Mouse (Mus musculus) MEL (cell line): ENCODE measurements around the gene Prr5. TPM values are rescaled to one million over a fixed set of nuclear protein-coding genes. Genes with fewer than 3 reads are reported as not detected.

Experiments
- DNase-seq: peaks from one replicate; pipeline ENCODE4 v3.0.0; 2011; ENCODE audit warnings: low read depth, low spot score
- H3K27ac ChIP-seq: 2 replicates; pipeline ENCODE4 v1.5.1; 2012; ENCODE audit warnings: low read depth, mild to moderate bottlenecking, control low read depth, low read length, moderate library complexity; ENCODE audit not compliant: control insufficient read depth
- H3K27me3 ChIP-seq, 2 experiments: fragments of 150-350 bp in 1 of 2; sonication (generic) in 1 of 2; 2 replicates each; pipeline ENCODE4 v1.6.1; 2012; ENCODE audit warnings: low read length in 2 of 2, mild to moderate bottlenecking in 2 of 2, improper control_type of control experiment in 1 of 2, moderate library complexity in 1 of 2; ENCODE audit not compliant: insufficient read depth in 2 of 2, control insufficient read depth in 1 of 2
- H3K36me3 ChIP-seq, 2 experiments: 2 replicates each; pipeline ENCODE4 v1.6.1; 2012 to 2014; ENCODE audit warnings: low read length in 2 of 2, improper control_type of control experiment in 1 of 2, inconsistent platforms in 1 of 2, mild to moderate bottlenecking in 1 of 2; ENCODE audit not compliant: insufficient read depth in 2 of 2, control insufficient read depth in 1 of 2
- H3K4me1 ChIP-seq, 2 experiments: fragments of 150-350 bp in 1 of 2; sonication (generic) in 1 of 2; 2 replicates each; pipeline ENCODE4 v1.6.1; 2012; ENCODE audit warnings: low read length in 2 of 2, improper control_type of control experiment in 1 of 2, mild to moderate bottlenecking in 1 of 2; ENCODE audit not compliant: insufficient read depth in 2 of 2, control insufficient read depth in 1 of 2
- H3K4me3 ChIP-seq, 2 experiments: fragments of 150-350 bp in 1 of 2; sonication (generic) in 1 of 2; 2 replicates each; pipeline ENCODE4 v1.5.1; 2012; ENCODE audit warnings: low read depth in 2 of 2, low read length in 2 of 2, mild to moderate bottlenecking in 2 of 2, moderate library complexity in 2 of 2, control low read depth in 1 of 2, improper control_type of control experiment in 1 of 2; ENCODE audit not compliant: control insufficient read depth in 1 of 2, insufficient read depth in 1 of 2
- H3K79me2 ChIP-seq: 2 replicates; pipeline ENCODE4 v1.6.1; 2012; ENCODE audit warnings: mild to moderate bottlenecking, low read length, moderate library complexity; ENCODE audit not compliant: control insufficient read depth, poor library complexity, insufficient read depth
- H3K9ac ChIP-seq: 2 replicates; pipeline ENCODE4 v1.6.1; 2012; ENCODE audit warnings: low read depth, mild to moderate bottlenecking, control low read depth, low read length, moderate library complexity; ENCODE audit not compliant: control insufficient read depth, poor library complexity, severe bottlenecking
- H3K9me3 ChIP-seq: fragments of 150-350 bp; sonication (generic); replicated peaks from 2 replicates; pipeline ENCODE4 v1.6.1; 2012; ENCODE audit warnings: mild to moderate bottlenecking, low read length, improper control_type of control experiment, moderate library complexity; ENCODE audit not compliant: insufficient read depth
- CHD2 ChIP-seq: IDR thresholded peaks from 2 replicates; pipeline ENCODE4 v1.6.1; 2011; ENCODE audit warnings: low read length, improper control_type of control experiment
- CTCF ChIP-seq, 3 experiments: IDR thresholded peaks in 2 of 3; conservative IDR thresholded peaks in 1 of 3; 2 replicates each; pipeline ENCODE4 v1.5.1; 2011 to 2012; ENCODE audit warnings: low read length in 3 of 3, low read depth in 2 of 3, mild to moderate bottlenecking in 2 of 3, improper control_type of control experiment in 1 of 3, inconsistent platforms in 1 of 3, mixed read lengths in 1 of 3, moderate library complexity in 1 of 3; ENCODE audit not compliant: control insufficient read depth in 1 of 3, insufficient read depth in 1 of 3, poor library complexity in 1 of 3, severe bottlenecking in 1 of 3
- GATA1 ChIP-seq: IDR thresholded peaks from 2 replicates; pipeline ENCODE4 v1.6.1; 2011; ENCODE audit warnings: low read depth, low read length, improper control_type of control experiment
- KAT2A ChIP-seq: conservative IDR thresholded peaks from 2 replicates; pipeline ENCODE4 v1.6.1; 2012; ENCODE audit warnings: low read depth, low read length, improper control_type of control experiment, inconsistent platforms
- MYC ChIP-seq: IDR thresholded peaks from 2 replicates; pipeline ENCODE4 v1.6.1; 2011; ENCODE audit warnings: low read depth, mild to moderate bottlenecking, low read length, improper control_type of control experiment, moderate library complexity
- NELFE ChIP-seq: IDR thresholded peaks from 2 replicates; pipeline ENCODE4 v1.6.1; 2011; ENCODE audit warnings: low read depth, low read length, improper control_type of control experiment
- NRF1 ChIP-seq: IDR thresholded peaks from 2 replicates; pipeline ENCODE4 v1.6.1; 2014; ENCODE audit warnings: low read depth, mild to moderate bottlenecking, inconsistent platforms, low read length, improper control_type of control experiment, moderate library complexity; ENCODE audit not compliant: poor library complexity, insufficient read depth, severe bottlenecking
- POLR2A ChIP-seq, 2 experiments: IDR thresholded peaks; 2 replicates each; pipeline ENCODE4 v1.6.1; 2011 to 2012; ENCODE audit warnings: low read length in 2 of 2, mild to moderate bottlenecking in 2 of 2, control low read depth in 1 of 2, improper control_type of control experiment in 1 of 2, low read depth in 1 of 2, moderate library complexity in 1 of 2; ENCODE audit not compliant: control insufficient read depth in 1 of 2, insufficient read depth in 1 of 2, poor library complexity in 1 of 2
- POLR2AphosphoS5 ChIP-seq: IDR thresholded peaks from 2 replicates; pipeline ENCODE4 v1.6.1; 2012; ENCODE audit warnings: low read depth, borderline replicate concordance, mild to moderate bottlenecking, inconsistent platforms, low read length, moderate library complexity, mixed read lengths
- SMC3 ChIP-seq: IDR thresholded peaks from 2 replicates; pipeline ENCODE4 v1.6.1; 2011; ENCODE audit warnings: low read depth, low read length, improper control_type of control experiment
- TBP ChIP-seq: IDR thresholded peaks from 2 replicates; pipeline ENCODE4 v1.8.0; 2011; ENCODE audit warnings: low read depth, low read length, improper control_type of control experiment
- TCF12 ChIP-seq: IDR thresholded peaks from 2 replicates; pipeline ENCODE4 v1.6.1; 2014; ENCODE audit warnings: low read depth, mild to moderate bottlenecking, inconsistent platforms, low read length, improper control_type of control experiment, moderate library complexity
- UBTF ChIP-seq: IDR thresholded peaks from 2 replicates; pipeline ENCODE4 v1.6.1; 2012; ENCODE audit warnings: low read depth, mild to moderate bottlenecking, inconsistent platforms, low read length, improper control_type of control experiment, moderate library complexity, borderline replicate concordance; ENCODE audit not compliant: insufficient read depth
- USF2 ChIP-seq, 2 experiments: IDR thresholded peaks; 2 replicates each; pipeline ENCODE4 v1.6.1; 2011 to 2012; ENCODE audit warnings: improper control_type of control experiment in 2 of 2, low read length in 2 of 2, borderline replicate concordance in 1 of 2, inconsistent platforms in 1 of 2, low read depth in 1 of 2, mild to moderate bottlenecking in 1 of 2; ENCODE audit not compliant: insufficient read depth in 1 of 2
- ZC3H11A ChIP-seq: IDR thresholded peaks from 2 replicates; pipeline ENCODE4 v1.6.1; 2012; ENCODE audit warnings: low read depth, mild to moderate bottlenecking, inconsistent platforms, low read length, improper control_type of control experiment
- ZKSCAN1 ChIP-seq: IDR thresholded peaks from 2 replicates; pipeline ENCODE4 v1.6.1; 2012; ENCODE audit warnings: low read depth, mild to moderate bottlenecking, inconsistent platforms, low read length, improper control_type of control experiment, moderate library complexity
- polyA plus RNA-seq, 2 experiments: library from polyadenylated mRNA; stranded (reverse) in 1 of 2; unstranded in 1 of 2; fragments of >175 nt in 1 of 2; fragments of >200 nt in 1 of 2; gene quantifications; 2 replicates each; pipeline versions ENCODE4 v1.2.1 to v1.2.4; 2012; ENCODE audit warnings: low replicate concordance in 2 of 2, low read depth in 1 of 2; ENCODE audit not compliant: insufficient read length in 2 of 2, insufficient read depth in 1 of 2, missing spikeins in 1 of 2
- total RNA-seq: library from RNA; depleted of rRNA; stranded (reverse); fragments of 300-350 nt; gene quantifications from 2 replicates; pipeline ENCODE4 v1.2.3, GENCODE M21; 2012

Gene Prr5
- total and polyA plus RNA-seq, 3 experiments, result not detected

DNA sequence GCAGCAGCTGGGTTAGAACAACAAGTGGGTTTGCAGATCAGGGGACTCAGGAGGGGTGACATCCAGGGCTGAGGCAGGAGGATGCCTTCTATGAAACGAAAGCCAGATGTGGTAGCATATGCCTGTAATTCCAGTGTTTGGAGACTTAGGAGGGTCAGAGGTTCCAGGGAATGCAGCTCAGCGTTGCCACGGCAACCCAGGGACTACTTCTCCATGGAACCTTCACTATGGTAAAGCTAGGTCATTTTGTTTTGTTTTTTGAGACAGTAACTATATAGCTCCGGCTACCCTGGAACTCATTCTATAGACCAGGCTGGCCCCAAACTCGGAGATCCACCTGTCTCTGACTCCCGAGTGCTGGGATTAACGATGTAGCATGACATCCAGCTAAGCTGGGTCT is 68.8 kb downstream of the Prr5 start:
- Histone ChIP-seq H3K79me2 (no peaks in the 10 kb centered on the region), H3K4me3 (no peak overlapping the region), H3K9me3 (no peaks in the 10 kb centered on the region), H3K4me1 (no peaks in the 10 kb centered on the region), H3K27ac (no peak overlapping the region), H3K36me3 (no peaks in the 10 kb centered on the region), H3K27me3 (no peaks in the 10 kb centered on the region), H3K9ac (no peak overlapping the region)
- DNase-seq, result no peak
- no peak for TF ChIP-seq UBTF
- no peak for TF ChIP-seq NELFE
- TF ChIP-seq SMC3, result no peak
- TF ChIP-seq ZKSCAN1, result no peak
- TF ChIP-seq CHD2, result no peak
- no peak for TF ChIP-seq GATA1
- TF ChIP-seq USF2 (IDR thresholded peaks at IDR 0.05; ENCODE audit: borderline replicate concordance in 1 of 2, insufficient read depth in 1 of 2, low read depth in 1 of 2, low read length in 2 of 2), result no peak
- TF ChIP-seq NRF1, result no peak
- TF ChIP-seq MYC, result no peak
- no peak for TF ChIP-seq KAT2A
- no peak for TF ChIP-seq TBP

DNA sequence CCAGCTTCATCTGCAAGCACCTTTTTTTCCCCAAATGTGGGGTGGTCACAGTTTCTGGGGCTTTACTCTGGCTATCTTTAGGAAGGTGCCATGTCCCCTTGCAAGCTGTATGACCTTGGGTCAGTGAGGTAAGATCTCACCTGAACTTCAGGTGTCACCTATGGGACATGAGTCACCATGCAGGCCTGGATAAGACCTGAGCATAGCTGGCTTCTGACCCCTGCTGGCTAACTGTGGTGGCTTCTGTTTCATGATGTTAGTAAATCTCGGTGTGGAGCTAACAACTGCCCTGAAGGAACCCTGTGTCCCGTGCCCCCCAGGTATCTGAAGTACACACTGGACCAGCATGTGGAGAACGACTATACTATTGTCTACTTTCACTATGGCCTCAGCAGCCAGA is 72.2 kb downstream of the Prr5 start:
- Histone ChIP-seq H3K4me1 (no peaks in the 10 kb centered on the region), H3K27ac (no peak overlapping the region), H3K27me3 (no peaks in the 10 kb centered on the region), H3K9ac (no peak overlapping the region), H3K4me3 (no peak overlapping the region), H3K79me2 (no peaks in the 10 kb centered on the region), H3K9me3 (no peaks in the 10 kb centered on the region), H3K36me3 (no peaks in the 10 kb centered on the region)
- TF ChIP-seq POLR2AphosphoS5 (no peak), TCF12 (no peak), SMC3 (no peak), TBP (no peak), CTCF (IDR thresholded peaks at IDR 0.05 in 2 of 3, conservative IDR thresholded peaks at IDR 0.05 in 1 of 3; ENCODE audit: control insufficient read depth in 1 of 3, insufficient read depth in 1 of 3, low read depth in 2 of 3, low read length in 3 of 3, poor library complexity in 1 of 3, severe bottlenecking in 1 of 3) (no peak), POLR2A (IDR thresholded peaks at IDR 0.05; ENCODE audit: control insufficient read depth in 1 of 2, insufficient read depth in 1 of 2, low read depth in 1 of 2, low read length in 2 of 2, poor library complexity in 1 of 2) (no peak), ZKSCAN1 (no peak), ZC3H11A (no peak)
- no peak for DNase-seq
